Mouse (Mus musculus) cerebellum, postnatal 10 days (tissue): ENCODE measurements around the gene Dcun1d1.
A peak's percentile ranks its signal among the peaks of the same experiment; 100 is the strongest.

Experiments used
- DNase-seq, 2 experiments: peaks; one replicate each; pipeline ENCODE4 v3.0.0; 2021; ENCODE audit warnings: mixed read lengths in 2 of 2

Dcun1d1 gene

GRCm38 (mm10) chr3:35937345-35937744 is at the start of gene Dcun1d1:
Gene Dcun1d1 (minus strand): TSS chr3:35937445.
- DNase-seq: no peak

- no peak for DNase-seq
Measured at GRCm38 (mm10) chr3:35986266-35986665, 49.0 kb upstream of the Dcun1d1 start.

GRCm38 (mm10) chr3:35973551-35973950 is 36.3 kb upstream of the Dcun1d1 start:
- peak; percentile 66 for DNase-seq

GRCm38 (mm10) chr3:35972985-35973384 is 35.7 kb upstream of the Dcun1d1 start:
- DNase-seq: peak; percentile 48 to 55

- DNase-seq: no peak
Measured at GRCm38 (mm10) chr3:35971149-35971548, 33.9 kb upstream of the Dcun1d1 start.

GRCm38 (mm10) chr3:35970441-35970840 is 33.2 kb upstream of the Dcun1d1 start:
- DNase-seq: no peak

- DNase-seq: no peak
Measured at GRCm38 (mm10) chr3:35967366-35967921, 30.2 kb upstream of the Dcun1d1 start.

- DNase-seq: no peak
Measured at GRCm38 (mm10) chr3:35966493-35966892, 29.2 kb upstream of the Dcun1d1 start.

- no peak for DNase-seq
Measured at GRCm38 (mm10) chr3:35964928-35965327, 27.7 kb upstream of the Dcun1d1 start.

- DNase-seq: no peak
Measured at GRCm38 (mm10) chr3:35963921-35964320, 26.7 kb upstream of the Dcun1d1 start.

GRCm38 (mm10) chr3:35963401-35963800 is 26.2 kb upstream of the Dcun1d1 start:
- no peak for DNase-seq

GRCm38 (mm10) chr3:35962967-35963366 is 25.7 kb upstream of the Dcun1d1 start:
- DNase-seq: peak in 1 of 2 experiments; percentile 11

GRCm38 (mm10) chr3:35957230-35957629 is 20.0 kb upstream of the Dcun1d1 start:
- no peak for DNase-seq

GRCm38 (mm10) chr3:35954901-35955575 is 17.8 kb upstream of the Dcun1d1 start:
- no peak for DNase-seq

GRCm38 (mm10) chr3:35953816-35954215 is 16.6 kb upstream of the Dcun1d1 start:
- DNase-seq: no peak

- no peak for DNase-seq
Measured at GRCm38 (mm10) chr3:35953184-35953583, 15.9 kb upstream of the Dcun1d1 start.

- no peak for DNase-seq
Measured at GRCm38 (mm10) chr3:35948197-35948596, 11.0 kb upstream of the Dcun1d1 start.

GRCm38 (mm10) chr3:35940520-35941135 is 3.4 kb upstream of the Dcun1d1 start:
- no peak for DNase-seq

GRCm38 (mm10) chr3:35940047-35940446 is 2.8 kb upstream of the Dcun1d1 start:
- DNase-seq: no peak

GRCm38 (mm10) chr3:35933405-35933777 is 3.9 kb downstream of the Dcun1d1 start:
- DNase-seq: peak; percentile 39 to 48

GRCm38 (mm10) chr3:35932735-35933404 is 4.4 kb downstream of the Dcun1d1 start:
- DNase-seq: peak; percentile 86 to 92

- DNase-seq: peak; percentile 71 to 72
Measured at GRCm38 (mm10) chr3:35931896-35932727, 5.1 kb downstream of the Dcun1d1 start.

- no peak for DNase-seq
Measured at GRCm38 (mm10) chr3:35931359-35931758, 5.9 kb downstream of the Dcun1d1 start.
